Comparison of ENCODE assay signal across 8 mouse cellular contexts in genomic region chr11:20655795-20656710, GRCm38 (mm10).
A peak's percentile ranks its signal among the peaks of the same experiment; 100 is the strongest.
DNase-seq lines count a peak whose midpoint lies in the region; ATAC-seq and TF ChIP-seq lines count a peak whose summit lies in the region.

No protein-coding gene starts in this region.

- peak; percentile 59 for DNase-seq in adrenal gland, postnatal 14 days
- no peak for DNase-seq in adrenal gland, adult (ENCODE audit: inconsistent age in 2 of 2, low spot score in 1 of 2)
- DNase-seq in cerebellum, postnatal 14 days: peak; percentile 55 to 69
- peak; percentile 67 to 71 for DNase-seq in frontal cortex, postnatal 36 days (ENCODE audit: low spot score in 2 of 2)
- peak; percentile 89 for DNase-seq in hindbrain, postnatal 0 days (ENCODE audit: low spot score)
- no peak for DNase-seq in limb, embryonic 14.5 days (ENCODE audit: low spot score)
- DNase-seq in midbrain, postnatal 0 days (ENCODE audit: low spot score): peak; percentile 89
- DNase-seq in thymus, adult 2 months: peak; percentile 45

- H3K4me2 ChIP-seq in hindbrain, postnatal 0 days (ENCODE audit: low read depth, low read length): peak overlapping the region; percentile 46
- H3K4me2 ChIP-seq in limb, embryonic 14.5 days (replicated peaks; ENCODE audit: low read depth, low read length, severe bottlenecking): peak overlapping the region; percentile 20
- H3K4me2 ChIP-seq in midbrain, postnatal 0 days (ENCODE audit: low read depth, low read length, poor library complexity, severe bottlenecking): peak overlapping the region; percentile 34

- H3K36me3 ChIP-seq in hindbrain, postnatal 0 days (ENCODE audit: insufficient read depth, low read length): no peaks in the 10 kb centered on the region
- no peaks in the 10 kb centered on the region for H3K36me3 ChIP-seq in limb, embryonic 14.5 days (ENCODE audit: control insufficient read depth, insufficient read depth, low read length)
- H3K36me3 ChIP-seq in midbrain, postnatal 0 days (ENCODE audit: insufficient read depth, low read length): peaks cover 2% of the 10 kb centered on the region; the same call in 1 of the 2 replicates
- H3K36me3 ChIP-seq in thymus, adult 2 months (ENCODE audit: control insufficient read depth, insufficient read depth, low read length): no peaks in the 10 kb centered on the region

- no peaks in the 10 kb centered on the region for H3K27me3 ChIP-seq in hindbrain, postnatal 0 days (ENCODE audit: insufficient read depth, low read length)
- H3K27me3 ChIP-seq in limb, embryonic 14.5 days (ENCODE audit: control insufficient read depth, insufficient read depth, low read length): no peaks in the 10 kb centered on the region
- no peaks in the 10 kb centered on the region for H3K27me3 ChIP-seq in midbrain, postnatal 0 days (ENCODE audit: insufficient read depth, low read length)
- no peaks in the 10 kb centered on the region for H3K27me3 ChIP-seq in thymus, adult 2 months (ENCODE audit: control insufficient read depth, insufficient read depth, low read length)

- peak overlapping the region; percentile 80 for H3K27ac ChIP-seq in hindbrain, postnatal 0 days
- H3K27ac ChIP-seq in limb, embryonic 14.5 days (replicated peaks; ENCODE audit: low read depth, low read length): peak overlapping the region; percentile 69
- peak overlapping the region; percentile 69 for H3K27ac ChIP-seq in midbrain, postnatal 0 days (ENCODE audit: low read depth, low read length)
- H3K27ac ChIP-seq in thymus, adult 2 months (ENCODE audit: control insufficient read depth, insufficient read depth, low read length): no peak overlapping the region

- no peaks in the 10 kb centered on the region for H3K9me3 ChIP-seq in hindbrain, postnatal 0 days (ENCODE audit: low read length)
- no peaks in the 10 kb centered on the region for H3K9me3 ChIP-seq in limb, embryonic 14.5 days (ENCODE audit: control insufficient read depth, low read length)
- no peaks in the 10 kb centered on the region for H3K9me3 ChIP-seq in midbrain, postnatal 0 days (ENCODE audit: low read length)

- H3K4me3 ChIP-seq in hindbrain, postnatal 0 days (ENCODE audit: low read length): no peak overlapping the region
- H3K4me3 ChIP-seq in limb, embryonic 14.5 days (replicated peaks; ENCODE audit: low read length): peak overlapping the region; percentile 8
- H3K4me3 ChIP-seq in midbrain, postnatal 0 days (ENCODE audit: low read depth, low read length): no peak overlapping the region
- peak overlapping the region; percentile 34 for H3K4me3 ChIP-seq in thymus, adult 2 months (ENCODE audit: control insufficient read depth, insufficient read depth, low read length)

- TF ChIP-seq POLR2A in limb, embryonic 14.5 days (IDR thresholded peaks at IDR 0.05; ENCODE audit: borderline replicate concordance, extremely low read depth, insufficient read depth, insufficient read length): no peak
- TF ChIP-seq POLR2A in thymus, adult 2 months (IDR thresholded peaks at IDR 0.05; ENCODE audit: control insufficient read depth, extremely low read depth, insufficient read depth, low read length, poor library complexity): no peak

- ATAC-seq in hindbrain, postnatal 0 days: peak; percentile 90
- peak; percentile 48 for ATAC-seq in limb, embryonic 14.5 days (ENCODE audit: low FRiP score, low read depth)
- ATAC-seq in midbrain, postnatal 0 days (ENCODE audit: low FRiP score): peak; percentile 81

- peaks cover 14% of the 10 kb centered on the region for H3K4me1 ChIP-seq in hindbrain, postnatal 0 days (ENCODE audit: insufficient read depth, low read length)
- peaks cover 34% of the 10 kb centered on the region for H3K4me1 ChIP-seq in limb, embryonic 14.5 days (ENCODE audit: control insufficient read depth, insufficient read depth, low read length)
- H3K4me1 ChIP-seq in midbrain, postnatal 0 days (ENCODE audit: insufficient read depth, low read length): peaks cover 13% of the 10 kb centered on the region; the same call in 1 of the 2 replicates
- peaks cover 26% of the 10 kb centered on the region for H3K4me1 ChIP-seq in thymus, adult 2 months (replicated peaks; ENCODE audit: control insufficient read depth, insufficient read depth, low read length)

- WGBS in hindbrain, postnatal 0 days: 6% methylated on average over 18 of the region's 18 CpGs
- WGBS in limb, embryonic 14.5 days: 23% methylated on average over 17 of the region's 18 CpGs
- WGBS in midbrain, postnatal 0 days: 10% methylated on average over 16 of the region's 18 CpGs
- WGBS in thymus, adult 2 months: 24% methylated on average over 18 of the region's 18 CpGs

- no peak for TF ChIP-seq CTCF in hindbrain, postnatal 0 days (IDR thresholded peaks at IDR 0.05; ENCODE audit: low read depth)
- TF ChIP-seq CTCF in midbrain, postnatal 0 days (IDR thresholded peaks at IDR 0.05): no peak
- TF ChIP-seq CTCF in thymus, adult 2 months (IDR thresholded peaks at IDR 0.05; ENCODE audit: borderline replicate concordance, control insufficient read depth, extremely low read depth, insufficient read depth, low read length, poor library complexity): no peak

- 0 out of 2 replicates have a peak overlapping the region, but pooled peaks have one; percentile 18 for H3K9ac ChIP-seq in hindbrain, postnatal 0 days (replicated peaks; ENCODE audit: low read length)
- peak overlapping the region; percentile 26; the same call in 1 of the 2 replicates for H3K9ac ChIP-seq in limb, embryonic 14.5 days (ENCODE audit: low read depth, low read length, severe bottlenecking)
- peak overlapping the region; percentile 52; the same call in 1 of the 2 replicates for H3K9ac ChIP-seq in midbrain, postnatal 0 days (replicated peaks; ENCODE audit: low read length, poor library complexity, severe bottlenecking)

Comparison
In these comparisons a context has a peak if more than half of its experiments do, and no peak if none do; other contexts are left out.
1. DNase-seq: peak in adrenal gland, postnatal 14 days (single experiment), cerebellum, postnatal 14 days (2 of 2), frontal cortex, postnatal 36 days (2 of 2), hindbrain, postnatal 0 days (single experiment), midbrain, postnatal 0 days (single experiment) and thymus, adult 2 months (single experiment); none in adrenal gland, adult (0 of 2) and limb, embryonic 14.5 days (single experiment).
2. H3K4me3 ChIP-seq: peak in limb, embryonic 14.5 days (single experiment) and thymus, adult 2 months (single experiment); none in hindbrain, postnatal 0 days (single experiment) and midbrain, postnatal 0 days (single experiment).
3. Peak in every context shown above with its lines, with median percentiles within 50 percentile points of each other: ATAC-seq, H3K4me2 ChIP-seq and H3K9ac ChIP-seq.